Mouse (Mus musculus): ENCODE measurements at regions not wholly inside any gene's neighbourhood (a gene's known extent, or its start where the extent isn't known, plus 50 kb on each side); places are given as distances from the start of the nearest gene placed in this dataset.

DNA sequence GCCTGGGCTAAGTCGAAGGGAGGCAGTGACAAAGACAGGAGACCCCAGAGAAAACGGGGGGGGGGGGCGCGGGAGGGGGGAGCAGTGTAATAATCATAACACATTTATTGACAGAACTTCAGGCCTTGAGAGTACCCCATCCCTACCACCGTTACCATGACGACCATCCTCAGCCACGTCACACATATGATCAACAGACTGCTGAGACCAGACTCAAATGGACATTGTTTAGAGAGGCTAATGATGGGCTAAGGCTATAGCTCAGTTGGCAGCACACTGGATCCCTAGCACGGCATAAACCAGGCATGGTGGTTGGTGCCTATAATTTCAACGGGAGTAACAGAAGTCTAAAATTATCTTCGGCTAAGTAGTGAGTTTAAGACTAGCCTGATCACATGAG is 565.8 kb upstream of the Adam5 start:
- H3K9me3 ChIP-seq (replicated peaks), result no peaks in the 10 kb centered on the region
- no peaks in the 10 kb centered on the region for H3K36me3 ChIP-seq
- no peak overlapping the region for H3K4me3 ChIP-seq (replicated peaks)
- no peaks in the 10 kb centered on the region for H3K27me3 ChIP-seq (replicated peaks)
- no peak overlapping the region for H3K9ac ChIP-seq (replicated peaks)
- 48% methylated on average over 9 of the region's 10 CpGs for WGBS
- H3K27ac ChIP-seq (replicated peaks), result peak overlapping the region; percentile 74
- peak; percentile 15; the same call in 1 of the 2 replicates for ATAC-seq (ENCODE audit: low FRiP score)
- no peak overlapping the region for H3K4me2 ChIP-seq
- peaks cover 58% of the 10 kb centered on the region for H3K4me1 ChIP-seq

DNA sequence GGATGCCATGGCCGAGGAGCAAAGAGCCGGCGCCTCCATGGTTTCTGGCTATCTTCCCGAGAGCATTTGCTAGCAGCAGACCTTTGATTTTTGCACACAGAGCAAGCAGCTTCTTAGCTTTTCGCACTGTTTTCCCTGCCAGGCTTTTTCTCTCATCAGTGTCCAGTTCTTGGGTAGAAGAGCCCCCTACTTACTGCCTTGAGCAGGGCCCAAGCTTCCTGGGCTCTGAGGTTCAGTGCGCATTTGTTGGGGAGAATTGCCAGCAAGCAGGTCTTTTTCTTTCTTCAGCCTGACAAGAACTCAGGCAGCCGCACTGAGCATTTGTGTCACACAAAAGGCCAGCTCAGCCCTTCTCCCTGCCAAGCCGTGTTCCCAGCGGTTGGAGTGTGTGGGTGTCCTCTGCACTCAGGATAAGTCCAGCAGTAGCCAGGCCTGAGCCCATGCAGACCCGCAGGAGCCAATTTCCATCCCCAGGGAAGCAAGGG is 565.2 kb upstream of the Adam5 start:
- Histone ChIP-seq H3K9me3 (replicated peaks) (no peaks in the 10 kb centered on the region), H3K27ac (replicated peaks) (peak overlapping the region; percentile 74), H3K4me2 (no peak overlapping the region), H3K4me1 (peaks cover 60% of the 10 kb centered on the region), H3K4me3 (replicated peaks) (no peak overlapping the region), H3K9ac (replicated peaks) (no peak overlapping the region), H3K36me3 (no peaks in the 10 kb centered on the region), H3K27me3 (replicated peaks) (no peaks in the 10 kb centered on the region)
- 30% methylated on average over 10 of the region's 10 CpGs for WGBS
- peak; percentile 53 for ATAC-seq (ENCODE audit: low FRiP score)

DNA sequence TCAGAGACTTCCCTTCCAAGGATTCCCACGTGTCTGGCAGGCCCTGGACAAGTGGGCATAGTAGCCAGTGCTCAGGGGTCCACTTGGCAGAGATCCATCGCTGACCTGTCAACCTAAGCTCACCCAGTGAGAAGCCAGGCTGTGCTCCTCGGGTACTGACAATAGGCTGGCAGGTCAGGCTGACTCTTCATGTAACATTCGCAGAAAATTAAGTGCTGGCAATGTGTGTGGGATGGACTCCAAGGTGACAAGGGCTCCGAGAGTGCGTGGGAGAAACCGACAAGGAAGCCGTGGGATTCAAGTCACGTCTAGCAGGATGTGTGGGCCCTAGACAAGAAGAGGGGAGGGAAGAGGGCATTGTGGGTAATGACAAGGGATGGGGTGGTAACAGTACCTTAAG is 564.6 kb upstream of the Adam5 start:
- Histone ChIP-seq H3K9me3 (replicated peaks) (no peaks in the 10 kb centered on the region), H3K27ac (replicated peaks) (peak overlapping the region; percentile 74), H3K27me3 (replicated peaks) (no peaks in the 10 kb centered on the region), H3K9ac (replicated peaks) (no peak overlapping the region), H3K4me2 (no peak overlapping the region), H3K4me3 (replicated peaks) (no peak overlapping the region), H3K36me3 (no peaks in the 10 kb centered on the region), H3K4me1 (peaks cover 60% of the 10 kb centered on the region)
- ATAC-seq (ENCODE audit: low FRiP score), result peak; percentile 10; the same call in 1 of the 2 replicates
- WGBS, result 55% methylated on average over 9 of the region's 9 CpGs

DNA sequence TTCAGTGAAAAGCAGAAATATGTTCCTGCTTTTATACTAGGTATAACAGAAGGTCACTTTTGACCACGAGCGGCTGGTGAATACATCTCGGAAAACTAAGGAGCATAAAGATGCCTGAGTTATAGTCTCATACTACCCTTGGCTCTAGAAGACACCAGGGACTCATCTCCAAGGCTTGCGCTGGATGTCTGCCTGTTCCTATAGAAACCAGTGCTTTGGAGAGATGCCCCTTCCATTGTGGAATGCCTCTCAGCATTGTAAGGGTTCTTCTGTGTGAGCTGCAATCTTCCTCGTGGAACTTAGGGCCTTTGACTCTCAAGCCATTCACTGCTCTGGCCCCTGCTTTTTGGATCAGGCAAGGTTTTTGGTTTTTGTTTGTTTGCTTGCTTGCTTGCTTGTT is 561.0 kb upstream of the Adam5 start:
- Histone ChIP-seq H3K4me2 (no peak overlapping the region), H3K27me3 (replicated peaks) (no peaks in the 10 kb centered on the region), H3K36me3 (no peaks in the 10 kb centered on the region), H3K9ac (replicated peaks) (no peak overlapping the region), H3K27ac (replicated peaks) (no peak overlapping the region), H3K9me3 (replicated peaks) (no peaks in the 10 kb centered on the region), H3K4me3 (replicated peaks) (no peak overlapping the region), H3K4me1 (peaks cover 32% of the 10 kb centered on the region)
- no peak for ATAC-seq (ENCODE audit: low FRiP score)
- WGBS, result 41% methylated on average over 5 of the region's 5 CpGs

DNA sequence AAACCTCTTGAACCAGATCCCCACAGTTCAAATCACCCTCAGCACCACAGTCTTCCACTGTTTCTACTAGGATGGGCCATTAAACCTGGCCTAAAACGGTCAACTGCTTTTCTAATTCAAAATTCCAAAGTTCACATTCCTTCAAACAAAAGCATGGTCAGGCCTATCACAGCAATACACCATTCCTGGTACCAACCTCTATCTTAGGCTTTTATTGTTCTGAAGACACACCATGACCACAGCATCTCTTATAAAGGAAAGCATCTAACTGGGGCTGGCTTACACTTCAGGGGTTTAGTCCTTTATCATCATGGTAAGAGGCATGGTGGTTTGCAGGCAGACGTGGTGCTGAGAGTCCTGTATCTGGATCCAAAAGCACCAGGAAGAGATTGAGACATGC is 560.4 kb upstream of the Adam5 start:
- Histone ChIP-seq H3K27ac (replicated peaks) (no peak overlapping the region), H3K9me3 (replicated peaks) (no peaks in the 10 kb centered on the region), H3K9ac (replicated peaks) (no peak overlapping the region), H3K36me3 (no peaks in the 10 kb centered on the region), H3K4me1 (peaks cover 26% of the 10 kb centered on the region), H3K4me3 (replicated peaks) (no peak overlapping the region), H3K27me3 (replicated peaks) (no peaks in the 10 kb centered on the region), H3K4me2 (no peak overlapping the region)
- WGBS, result 68% methylated on average over 2 of the region's 2 CpGs
- no peak for ATAC-seq (ENCODE audit: low FRiP score)

DNA sequence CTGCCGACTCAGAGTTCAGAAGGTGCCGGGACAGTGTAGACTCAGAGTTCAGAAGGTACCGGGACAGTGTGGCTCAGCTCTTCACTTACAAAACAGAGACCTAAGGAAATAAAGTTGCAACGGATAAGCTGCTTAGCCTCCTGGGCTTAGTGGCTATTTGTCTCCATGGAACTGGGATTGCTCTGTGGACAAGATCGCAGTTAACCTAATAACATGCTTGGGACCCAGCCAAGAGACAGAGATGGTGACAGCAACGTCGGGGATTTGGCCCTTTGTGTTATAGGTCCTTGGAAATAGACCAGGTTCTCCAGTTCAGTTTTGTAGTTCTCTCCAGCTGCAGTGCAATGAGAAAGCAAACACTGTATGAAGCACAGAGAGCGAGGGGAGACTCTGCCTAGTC is 549.1 kb upstream of the Adam5 start:
- no peaks in the 10 kb centered on the region for H3K9me3 ChIP-seq (replicated peaks)
- H3K36me3 ChIP-seq, result no peaks in the 10 kb centered on the region
- H3K4me2 ChIP-seq, result no peak overlapping the region
- ATAC-seq (ENCODE audit: low FRiP score), result no peak
- no peaks in the 10 kb centered on the region for H3K27me3 ChIP-seq (replicated peaks)
- H3K4me3 ChIP-seq (replicated peaks), result no peak overlapping the region
- H3K9ac ChIP-seq (replicated peaks), result no peak overlapping the region
- H3K4me1 ChIP-seq, result peaks cover 11% of the 10 kb centered on the region
- H3K27ac ChIP-seq (replicated peaks), result no peak overlapping the region
- 59% methylated on average over 8 of the region's 8 CpGs for WGBS

DNA sequence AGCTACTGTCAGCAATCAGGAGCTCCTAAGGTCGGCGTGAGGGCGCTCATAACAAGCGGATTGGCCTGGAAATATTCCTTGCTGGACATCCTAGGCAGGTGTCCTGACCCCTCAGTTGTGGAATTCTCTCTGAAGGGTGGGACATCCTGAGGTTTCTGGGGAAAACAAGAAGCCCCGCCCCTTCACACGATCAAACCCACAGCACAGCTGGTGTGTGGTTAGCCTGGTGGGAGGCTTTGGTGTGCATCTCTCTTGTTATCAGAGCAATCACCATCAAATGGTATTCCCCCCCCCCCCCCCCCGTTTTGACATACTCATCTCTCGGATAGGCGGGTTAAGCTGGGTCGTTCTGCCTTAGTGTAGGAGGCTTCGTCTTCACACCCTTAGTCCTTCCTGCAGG is 546.8 kb upstream of the Adam5 start:
- Histone ChIP-seq H3K36me3 (no peaks in the 10 kb centered on the region), H3K27ac (replicated peaks) (no peak overlapping the region), H3K9me3 (replicated peaks) (no peaks in the 10 kb centered on the region), H3K4me3 (replicated peaks) (no peak overlapping the region), H3K9ac (replicated peaks) (no peak overlapping the region), H3K27me3 (replicated peaks) (no peaks in the 10 kb centered on the region), H3K4me1 (peaks cover 17% of the 10 kb centered on the region), H3K4me2 (no peak overlapping the region)
- ATAC-seq (ENCODE audit: low FRiP score), result no peak
- 53% methylated on average over 9 of the region's 11 CpGs for WGBS

DNA sequence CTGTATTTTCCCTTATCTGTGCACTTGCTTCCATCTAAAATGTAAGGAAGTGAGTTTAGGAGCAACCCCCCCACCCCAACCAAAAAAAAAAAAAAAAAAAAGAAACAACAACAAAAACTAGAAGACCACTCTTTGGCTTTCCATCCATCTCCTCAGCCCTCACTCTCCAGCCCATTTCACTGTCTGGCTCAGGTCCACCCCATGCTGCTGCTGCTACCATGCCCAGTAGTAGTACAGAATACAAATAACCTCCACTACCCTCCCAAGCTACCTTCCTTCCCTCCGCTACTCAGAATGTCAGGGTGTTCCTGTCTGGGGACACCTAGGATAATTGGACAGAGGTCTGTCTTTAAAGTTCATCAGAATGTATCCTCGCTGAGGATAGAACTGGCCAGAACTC is 545.2 kb upstream of the Adam5 start:
- no peak overlapping the region for H3K9ac ChIP-seq (replicated peaks)
- H3K4me3 ChIP-seq (replicated peaks), result no peak overlapping the region
- WGBS, result 84% methylated on average over 2 of the region's 2 CpGs
- no peaks in the 10 kb centered on the region for H3K36me3 ChIP-seq
- no peak for ATAC-seq (ENCODE audit: low FRiP score)
- H3K27ac ChIP-seq (replicated peaks), result no peak overlapping the region
- H3K4me2 ChIP-seq, result no peak overlapping the region
- peaks cover 17% of the 10 kb centered on the region for H3K4me1 ChIP-seq
- H3K9me3 ChIP-seq (replicated peaks), result no peaks in the 10 kb centered on the region
- H3K27me3 ChIP-seq (replicated peaks), result no peaks in the 10 kb centered on the region

DNA sequence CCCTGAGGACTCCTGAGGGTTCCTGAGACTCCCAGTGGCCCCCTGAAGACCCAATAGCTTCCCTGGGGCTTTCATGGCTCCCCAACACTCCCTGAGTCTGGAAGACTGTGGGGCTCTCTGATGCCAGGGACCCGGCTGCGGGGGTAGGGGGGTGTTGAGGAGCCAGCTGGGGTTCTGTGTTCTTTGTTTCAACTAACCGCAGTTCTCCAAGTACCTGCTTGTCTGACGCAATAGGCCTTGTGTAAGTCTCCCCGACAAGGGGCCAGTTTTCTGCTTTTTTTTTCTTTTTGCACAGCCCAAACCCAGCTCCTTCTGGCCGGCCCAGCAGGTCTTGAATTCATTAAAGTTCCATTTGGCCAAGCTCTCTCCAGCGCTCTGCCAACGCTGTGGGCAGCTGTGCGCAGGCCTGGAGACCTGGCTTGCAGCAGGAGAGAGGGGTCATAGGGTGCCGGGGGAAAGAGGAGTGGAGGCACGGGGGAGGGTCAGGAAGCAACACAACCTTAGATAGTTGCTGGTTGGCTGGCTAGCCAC is 544.5 kb upstream of the Adam5 start:
- Histone ChIP-seq H3K4me2 (peak overlapping the region; percentile 38), H3K9me3 (replicated peaks) (no peaks in the 10 kb centered on the region), H3K27me3 (replicated peaks) (no peaks in the 10 kb centered on the region), H3K9ac (replicated peaks) (no peak overlapping the region), H3K27ac (replicated peaks) (peak overlapping the region; percentile 65), H3K36me3 (no peaks in the 10 kb centered on the region), H3K4me1 (peaks cover 17% of the 10 kb centered on the region), H3K4me3 (replicated peaks) (no peak overlapping the region)
- 11% methylated on average over 11 of the region's 11 CpGs for WGBS
- ATAC-seq (ENCODE audit: low FRiP score), result peak; percentile 73

DNA sequence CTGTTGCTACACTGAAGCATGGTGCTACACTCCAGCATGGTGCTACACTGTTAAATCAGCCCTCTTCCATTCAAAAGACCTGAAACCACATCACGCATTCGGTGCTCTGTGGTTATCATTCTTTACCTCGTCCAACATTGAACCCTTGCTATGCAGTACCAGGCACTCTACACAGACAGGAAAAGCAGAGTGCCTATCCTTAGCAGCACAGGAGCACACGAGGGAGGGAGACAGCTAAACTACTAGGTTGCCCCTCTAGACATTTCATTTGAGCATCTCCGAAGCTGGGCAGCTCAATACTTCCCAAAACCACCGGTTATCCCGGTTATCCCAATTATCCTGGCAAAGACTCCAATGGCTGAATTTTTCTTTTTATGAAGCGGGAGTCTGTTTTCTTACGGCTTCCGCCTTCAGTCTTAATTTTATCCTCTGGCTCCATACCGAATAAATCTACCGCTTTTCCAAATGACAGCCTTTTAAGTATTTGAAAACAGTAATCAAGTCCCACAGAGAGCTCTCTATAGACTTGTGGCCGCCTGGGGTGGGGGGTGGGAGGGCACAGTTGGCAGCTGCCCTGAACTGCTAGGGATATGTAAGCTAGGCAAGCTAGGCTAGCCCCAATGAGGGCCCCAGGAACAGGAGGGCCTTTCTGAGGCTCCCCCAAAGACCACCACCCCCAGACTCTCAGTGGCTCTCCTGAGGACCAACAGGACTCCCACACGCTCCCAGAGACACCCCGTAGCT is 543.8 kb upstream of the Adam5 start:
- Histone ChIP-seq H3K27ac (replicated peaks) (peak overlapping the region; percentile 65), H3K9me3 (replicated peaks) (no peaks in the 10 kb centered on the region), H3K4me1 (peaks cover 17% of the 10 kb centered on the region), H3K4me2 (peak overlapping the region; percentile 38), H3K4me3 (replicated peaks) (no peak overlapping the region), H3K27me3 (replicated peaks) (no peaks in the 10 kb centered on the region), H3K9ac (replicated peaks) (no peak overlapping the region), H3K36me3 (no peaks in the 10 kb centered on the region)
- ATAC-seq (ENCODE audit: low FRiP score), result 0 out of 2 replicates have a peak, but pooled peaks have one; percentile 43
- 18% methylated on average over 15 of the region's 15 CpGs for WGBS

DNA sequence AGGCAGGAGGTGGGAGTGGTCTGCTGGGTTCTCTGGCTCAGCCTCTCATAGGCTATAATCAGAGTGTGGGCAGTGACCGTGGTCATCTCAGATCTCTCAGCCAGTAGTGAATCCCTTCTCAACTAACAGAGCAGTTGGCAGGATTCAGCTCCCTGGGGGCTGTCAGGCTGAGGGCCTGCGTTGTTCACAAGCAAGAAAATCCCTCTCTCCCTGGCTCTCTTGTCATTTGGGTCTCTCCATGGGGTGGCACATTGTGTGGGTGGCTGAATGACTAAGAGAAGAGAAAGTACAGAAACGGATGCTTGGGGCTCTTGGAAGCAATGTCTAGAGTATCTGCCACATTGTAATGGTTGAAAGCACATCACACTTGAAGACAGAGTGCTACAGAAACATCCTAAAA is 542.0 kb upstream of the Adam5 start:
- Histone ChIP-seq H3K4me1 (peaks cover 17% of the 10 kb centered on the region), H3K27ac (replicated peaks) (no peak overlapping the region), H3K4me3 (replicated peaks) (no peak overlapping the region), H3K4me2 (no peak overlapping the region), H3K9ac (replicated peaks) (no peak overlapping the region), H3K27me3 (replicated peaks) (no peaks in the 10 kb centered on the region), H3K9me3 (replicated peaks) (no peaks in the 10 kb centered on the region), H3K36me3 (no peaks in the 10 kb centered on the region)
- no peak for ATAC-seq (ENCODE audit: low FRiP score)
- WGBS, result 41% methylated on average over 3 of the region's 3 CpGs

DNA sequence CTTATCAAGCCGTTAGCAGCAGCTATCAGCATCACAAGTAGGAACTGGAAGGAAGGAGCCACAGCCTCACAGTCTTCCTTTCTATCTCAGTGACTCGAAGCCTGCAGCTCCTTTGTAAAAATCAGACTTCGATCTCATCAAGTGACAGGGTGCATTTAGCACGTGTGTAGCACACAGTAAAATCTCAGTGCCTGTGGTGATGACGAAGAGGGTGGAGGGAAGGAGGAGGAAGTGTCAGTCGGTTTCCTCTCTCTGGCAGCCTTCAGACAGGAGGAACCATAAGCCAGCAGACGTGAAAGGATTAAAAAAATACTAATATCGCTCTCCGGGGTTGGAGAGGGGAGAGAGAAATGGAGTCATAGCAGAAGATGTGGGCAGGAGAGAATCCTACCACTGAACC is 538.5 kb upstream of the Adam5 start:
- H3K9ac ChIP-seq (replicated peaks), result no peak overlapping the region
- H3K27ac ChIP-seq (replicated peaks), result no peak overlapping the region
- no peaks in the 10 kb centered on the region for H3K9me3 ChIP-seq (replicated peaks)
- no peaks in the 10 kb centered on the region for H3K36me3 ChIP-seq
- no peaks in the 10 kb centered on the region for H3K27me3 ChIP-seq (replicated peaks)
- H3K4me2 ChIP-seq, result no peak overlapping the region
- H3K4me1 ChIP-seq, result no peaks in the 10 kb centered on the region
- no peak for ATAC-seq (ENCODE audit: low FRiP score)
- no peak overlapping the region for H3K4me3 ChIP-seq (replicated peaks)
- 68% methylated on average over 9 of the region's 9 CpGs for WGBS
